Mouse (Mus musculus): ENCODE results near the gene Oosp3.

Gene Oosp3

DNA sequence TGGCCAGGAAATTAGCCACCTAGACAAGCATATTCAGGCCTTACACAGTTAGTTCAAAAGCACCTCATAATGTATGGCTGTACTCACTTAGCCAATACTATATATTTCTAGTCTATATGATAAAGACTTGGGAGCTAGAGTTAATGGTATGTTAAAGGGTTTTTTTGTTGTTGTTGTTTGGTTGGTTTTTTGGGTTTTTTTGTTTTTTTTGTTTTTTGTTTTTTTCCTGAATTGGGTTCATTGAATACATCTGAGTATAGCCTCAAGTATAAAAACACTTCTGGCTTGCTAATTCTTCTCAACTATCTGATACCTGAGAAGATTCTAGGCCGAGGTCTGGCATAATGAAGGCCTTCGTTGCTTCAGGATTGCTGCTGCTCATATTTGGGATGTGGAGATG is at the start of gene Oosp3:
Gene Oosp3 (plus strand): TSS at position 301 of the 400 bp plus-strand sequence.
- DNase-seq (ENCODE audit: low spot score in 2 of 2): no peak

DNA sequence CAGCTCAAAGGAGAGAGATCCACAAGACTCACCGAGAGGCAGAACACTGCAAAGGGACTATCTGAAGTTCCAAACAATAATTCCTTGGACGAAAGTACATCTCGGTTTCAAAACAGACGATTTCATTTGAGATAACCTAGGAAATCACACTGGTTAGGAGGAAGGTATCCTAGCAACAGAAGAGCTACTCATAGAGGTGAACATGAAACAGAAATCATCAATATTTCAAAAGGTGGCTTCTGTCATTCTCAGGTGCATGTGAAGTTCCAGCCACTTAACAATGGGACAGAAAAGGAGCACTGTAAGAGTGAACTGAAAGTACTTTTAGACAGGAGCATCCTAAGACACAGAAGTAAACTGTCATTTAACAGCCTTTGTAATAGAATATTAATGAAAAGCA is 47.3 kb upstream of the Oosp3 start:
- DNase-seq (ENCODE audit: low spot score in 2 of 2): no peak

- DNase-seq (ENCODE audit: low spot score in 2 of 2): no peak
Measured at GRCm38 (mm10) chr19:11659142-11659541, 37.7 kb upstream of the Oosp3 start.

DNA sequence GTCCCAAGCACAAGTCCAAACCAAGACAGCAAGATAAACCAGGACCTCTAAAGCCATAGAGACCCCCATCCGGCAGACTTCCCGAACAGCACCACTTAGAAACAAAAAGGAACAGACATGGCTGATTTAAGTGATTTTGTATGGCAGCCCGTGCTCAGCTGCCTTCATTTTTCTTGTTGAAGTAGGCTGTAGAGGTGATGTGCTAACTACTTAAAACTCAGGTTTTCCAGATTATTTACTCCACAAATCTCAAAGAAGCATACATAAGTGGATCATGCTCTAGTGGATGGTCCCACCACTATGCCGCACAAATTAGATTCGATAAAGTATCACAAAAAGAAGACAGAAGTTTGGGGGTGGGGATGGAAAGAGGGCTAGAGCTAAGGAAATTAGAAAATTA is 36.4 kb upstream of the Oosp3 start, which contains the start of gene Oosp2:
Gene Oosp2 (minus strand): TSS at position 101 of the 400 bp plus-strand sequence.
- DNase-seq (ENCODE audit: low spot score in 2 of 2): no peak

DNA sequence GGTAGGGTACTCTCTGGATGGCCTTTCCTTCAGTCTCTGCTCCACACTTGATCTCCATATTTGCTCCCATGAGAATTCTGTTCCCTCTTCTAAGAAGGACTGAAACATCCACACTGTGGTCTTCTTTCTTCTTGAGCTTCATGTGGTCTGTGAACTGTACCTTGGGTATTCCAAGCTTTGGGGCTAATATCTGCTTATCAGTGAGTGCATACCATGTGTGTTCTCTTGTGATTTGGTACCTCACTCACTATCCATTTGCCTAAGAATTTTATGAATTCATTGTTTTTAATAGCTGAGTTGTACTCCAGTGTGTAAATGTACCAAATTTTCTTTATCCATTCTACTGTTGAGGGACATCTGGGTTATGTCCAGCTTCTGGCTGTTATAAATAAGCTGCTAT is 35.3 kb upstream of the Oosp3 start:
- no peak for DNase-seq (ENCODE audit: low spot score in 2 of 2)

DNA sequence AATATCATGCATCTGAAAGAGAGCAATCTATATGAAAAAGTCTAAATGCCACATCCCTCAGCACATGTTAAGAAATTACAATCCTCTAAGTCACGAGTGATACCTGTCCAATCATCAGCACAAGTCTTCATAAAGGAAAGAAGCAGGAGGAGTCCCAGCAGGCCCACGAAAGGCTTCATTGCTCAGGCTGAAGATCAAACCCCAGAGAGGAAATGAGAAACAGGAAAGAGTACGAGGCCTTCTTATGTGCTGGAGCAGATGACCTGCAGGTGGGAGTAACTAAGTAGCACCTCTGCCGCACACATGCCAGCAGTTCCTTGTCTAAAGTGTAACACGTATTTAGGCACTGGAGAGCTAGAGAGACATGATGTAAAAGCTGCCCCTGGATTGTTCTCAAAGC is 6.0 kb upstream of the Oosp3 start, which contains the start of gene Oosp1:
Gene Oosp1 (minus strand): TSS at position 312 of the 400 bp plus-strand sequence.
- no peak for DNase-seq (ENCODE audit: low spot score in 2 of 2)

GRCm38 (mm10) chr19:11691454-11691853 is 5.4 kb upstream of the Oosp3 start:
- DNase-seq (ENCODE audit: low spot score in 2 of 2): no peak

DNA sequence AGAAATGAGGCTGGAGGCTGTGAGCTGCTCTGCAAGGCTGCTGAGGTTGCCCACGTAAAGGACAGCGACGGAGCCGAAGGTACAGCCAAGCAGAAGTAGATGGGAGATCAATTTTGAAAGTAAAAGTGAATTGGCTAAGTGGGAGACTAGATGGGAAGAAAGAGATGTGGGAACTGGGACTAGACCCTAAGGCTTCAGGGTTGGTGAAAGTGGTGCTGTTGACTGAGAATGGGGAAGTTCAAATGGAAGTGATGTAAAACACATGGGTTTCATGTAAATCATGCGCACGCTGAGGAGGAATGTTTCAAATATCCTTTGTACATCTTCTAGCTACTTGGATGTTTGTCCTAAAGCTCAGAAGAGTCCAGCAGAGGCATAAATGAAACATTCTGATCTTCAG is 1.5 kb downstream of the Oosp3 start:
- no peak for DNase-seq (ENCODE audit: low spot score in 2 of 2)

DNA sequence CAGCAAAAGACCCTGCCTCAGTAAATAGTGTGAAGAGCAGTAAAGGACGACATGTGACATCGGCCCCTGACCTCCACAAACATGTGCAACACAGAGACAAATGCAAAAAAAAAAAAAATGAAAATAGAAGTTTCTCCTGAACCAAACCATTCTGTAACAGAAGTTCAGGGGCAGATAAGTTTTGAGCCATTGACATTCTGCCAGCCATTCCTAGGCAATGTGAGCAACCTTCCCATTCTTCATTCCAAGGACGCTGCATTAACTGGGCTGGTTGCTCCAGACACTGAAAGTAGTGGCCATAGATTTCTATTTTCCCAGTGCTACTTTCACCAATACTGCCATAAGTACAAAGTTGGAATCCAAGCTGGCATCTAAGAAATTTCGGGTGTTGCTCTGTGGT is 15.6 kb downstream of the Oosp3 start:
- DNase-seq (ENCODE audit: low spot score in 2 of 2): no peak

DNA sequence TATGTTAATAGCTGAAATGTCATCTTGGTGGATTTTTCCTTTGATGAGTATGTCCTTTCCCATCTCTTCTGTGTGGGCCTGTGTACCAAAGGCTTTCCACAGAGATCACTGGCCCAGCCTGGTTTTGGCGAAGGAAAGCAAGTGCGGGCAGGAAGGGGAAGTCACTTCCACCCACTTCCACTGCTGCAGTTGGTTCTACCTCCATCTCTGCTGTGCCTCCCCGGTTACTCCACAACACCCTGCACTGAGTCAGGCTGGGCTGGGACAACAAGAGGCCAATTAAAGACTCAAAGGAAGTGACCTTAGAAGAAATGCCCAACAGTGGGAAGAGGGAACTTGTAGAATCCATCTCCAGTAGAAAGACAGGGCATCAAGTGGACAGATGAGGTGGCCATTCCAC is 23.2 kb downstream of the Oosp3 start:
- DNase-seq (ENCODE audit: low spot score in 2 of 2): no peak

DNA sequence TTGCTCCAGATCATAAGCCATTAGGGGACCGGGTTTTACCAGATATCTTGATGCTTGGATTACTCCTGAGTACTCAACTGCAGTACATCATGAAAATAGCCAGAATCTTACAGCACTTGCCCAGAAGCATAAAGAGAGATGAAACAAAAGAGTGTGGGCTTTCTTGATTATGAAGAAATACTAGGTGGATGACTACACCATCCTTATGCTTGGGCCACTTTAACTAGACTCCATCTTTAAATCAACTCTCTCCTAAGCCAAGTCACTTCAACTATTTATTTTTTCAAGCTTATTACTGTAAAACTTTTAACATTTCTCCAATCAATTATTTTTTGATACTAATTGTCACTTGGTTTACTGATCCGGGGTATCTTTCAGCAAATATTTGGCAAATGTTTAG is 27.0 kb downstream of the Oosp3 start:
- no peak for DNase-seq (ENCODE audit: low spot score in 2 of 2)

GRCm38 (mm10) chr19:11724275-11724674 is 27.4 kb downstream of the Oosp3 start:
- no peak for DNase-seq (ENCODE audit: low spot score in 2 of 2)

GRCm38 (mm10) chr19:11725915-11726314 is 29.1 kb downstream of the Oosp3 start:
- DNase-seq (ENCODE audit: low spot score in 2 of 2): no peak

- DNase-seq (ENCODE audit: low spot score in 2 of 2): no peak
Measured at GRCm38 (mm10) chr19:11727304-11727703, 30.4 kb downstream of the Oosp3 start.

- no peak for DNase-seq (ENCODE audit: low spot score in 2 of 2)
Measured at GRCm38 (mm10) chr19:11730278-11730677, 33.4 kb downstream of the Oosp3 start.

DNA sequence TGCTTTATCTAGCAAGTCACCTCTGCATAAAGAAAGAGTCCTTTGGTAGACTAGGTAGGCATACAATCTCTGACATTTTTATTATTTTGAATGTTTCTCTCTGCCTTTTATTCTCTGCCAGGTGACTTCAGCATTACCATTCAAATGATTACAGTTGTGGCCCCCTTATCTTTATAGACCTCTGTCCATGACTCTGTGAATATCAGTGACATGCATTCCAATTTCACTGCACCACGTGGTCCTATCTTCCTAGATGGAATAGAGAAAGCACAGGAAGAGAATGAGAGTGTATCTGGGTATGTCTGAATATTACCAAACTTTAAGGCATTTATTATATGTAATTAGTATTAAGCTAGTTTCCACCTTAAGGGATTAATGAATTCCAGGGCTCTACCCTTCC is 39.6 kb downstream of the Oosp3 start:
- no peak for DNase-seq (ENCODE audit: low spot score in 2 of 2)

DNA sequence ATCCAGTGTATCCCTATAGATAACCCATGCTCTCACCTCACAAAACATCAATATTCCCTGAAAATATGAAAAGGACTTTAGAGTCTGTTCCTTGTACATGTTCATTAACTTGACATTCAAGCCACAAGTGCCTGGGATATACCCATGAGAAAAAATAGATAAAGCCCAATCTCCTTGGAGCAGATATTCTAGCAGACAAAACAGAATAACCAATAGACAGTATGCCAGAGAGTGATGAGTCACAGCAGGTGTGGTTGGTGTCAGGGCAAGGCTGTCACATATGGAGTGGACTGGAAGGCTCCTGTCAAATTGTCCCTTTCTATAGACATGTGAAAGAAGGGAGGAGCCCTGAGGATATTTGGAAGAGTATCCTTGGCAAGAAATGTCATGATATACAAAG is 48.8 kb downstream of the Oosp3 start:
- DNase-seq (ENCODE audit: low spot score in 2 of 2): no peak

DNA sequence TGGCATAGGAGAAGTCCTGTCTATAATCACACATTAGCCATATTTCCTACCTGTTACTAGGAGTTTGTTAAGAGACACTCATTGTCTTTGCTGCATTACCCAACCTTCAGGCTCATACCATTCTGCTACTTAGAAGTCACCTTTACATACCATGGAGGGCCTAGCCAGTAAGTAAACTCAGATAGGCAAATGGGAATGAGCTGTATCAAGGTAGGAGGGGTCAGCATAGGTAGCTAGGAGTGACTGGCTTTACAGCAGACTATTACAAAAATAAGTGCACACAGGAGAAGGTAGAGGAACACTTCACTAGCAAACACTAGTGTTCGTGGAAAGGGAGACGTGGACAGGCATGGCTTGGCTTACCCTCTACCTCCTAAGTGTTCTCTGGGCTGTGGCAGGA is 50.4 kb downstream of the Oosp3 start, which contains the start of gene Gif:
Gene Gif (plus strand): TSS at position 257 of the 400 bp plus-strand sequence.
- no peak for DNase-seq (ENCODE audit: low spot score in 2 of 2)
